Mouse (Mus musculus) gastrocnemius, postnatal 14 days (tissue): ENCODE results near the gene Kcnj4. TPM values are rescaled to one million over a fixed set of nuclear protein-coding genes. Genes with fewer than 3 reads are reported as not detected.

Experiments
- DNase-seq: peaks from one replicate; pipeline ENCODE4 v3.0.0; 2021; ENCODE audit warnings: mixed read lengths
- intact Hi-C: fragments of 180-260 bp; cut with DNase I; formaldehyde crosslinking; loops from one replicate; pipeline ENCODE4 v1.15.1; 2025; ENCODE audit warnings: low total_unique reads
- microRNA-seq, 2 experiments: library from miRNA; unstranded; fragments of <30 nt; microRNA quantifications; one replicate each; pipeline ENCODE4 v1.2.0; 2021
- total RNA-seq, 2 experiments: library from RNA; stranded (reverse); gene quantifications; 2 replicates each; pipeline ENCODE4 v1.2.3; 2021

Kcnj4 gene
- total RNA-seq, 2 experiments from 2014 or later, result 0.08 TPM; not detected in 1

DNA sequence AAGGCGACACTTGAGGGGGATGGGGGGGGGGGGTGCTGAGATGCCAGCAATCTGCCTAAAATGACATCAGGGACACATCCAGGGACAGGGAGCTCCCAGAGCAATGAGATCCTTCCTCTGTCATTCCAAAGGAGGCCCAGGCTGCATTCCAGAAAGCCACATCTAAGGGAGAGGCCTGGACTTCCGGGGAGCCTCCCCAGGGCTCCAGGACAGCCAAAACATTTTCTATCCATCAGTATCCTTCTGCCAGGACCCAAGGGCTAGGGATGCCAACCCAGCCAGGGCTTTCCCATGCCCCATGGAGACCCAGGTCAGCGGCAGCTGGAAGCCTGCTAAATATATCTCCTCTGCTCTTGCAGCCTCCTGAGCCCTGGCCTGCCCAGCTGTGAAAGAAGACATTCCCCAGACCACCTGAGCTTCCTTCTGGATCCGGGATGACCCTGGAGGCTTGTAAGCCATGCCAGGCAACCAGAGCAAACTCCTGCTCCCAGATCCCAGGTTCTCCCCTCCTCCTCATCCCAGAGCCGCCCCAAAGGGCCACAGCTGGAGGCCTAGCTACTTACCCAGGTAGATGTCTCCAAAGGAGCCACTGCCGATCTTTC is 66.7 kb downstream of the Kcnj4 start:
- intact Hi-C loops, result no loop called here
- DNase-seq, result no peak

DNA sequence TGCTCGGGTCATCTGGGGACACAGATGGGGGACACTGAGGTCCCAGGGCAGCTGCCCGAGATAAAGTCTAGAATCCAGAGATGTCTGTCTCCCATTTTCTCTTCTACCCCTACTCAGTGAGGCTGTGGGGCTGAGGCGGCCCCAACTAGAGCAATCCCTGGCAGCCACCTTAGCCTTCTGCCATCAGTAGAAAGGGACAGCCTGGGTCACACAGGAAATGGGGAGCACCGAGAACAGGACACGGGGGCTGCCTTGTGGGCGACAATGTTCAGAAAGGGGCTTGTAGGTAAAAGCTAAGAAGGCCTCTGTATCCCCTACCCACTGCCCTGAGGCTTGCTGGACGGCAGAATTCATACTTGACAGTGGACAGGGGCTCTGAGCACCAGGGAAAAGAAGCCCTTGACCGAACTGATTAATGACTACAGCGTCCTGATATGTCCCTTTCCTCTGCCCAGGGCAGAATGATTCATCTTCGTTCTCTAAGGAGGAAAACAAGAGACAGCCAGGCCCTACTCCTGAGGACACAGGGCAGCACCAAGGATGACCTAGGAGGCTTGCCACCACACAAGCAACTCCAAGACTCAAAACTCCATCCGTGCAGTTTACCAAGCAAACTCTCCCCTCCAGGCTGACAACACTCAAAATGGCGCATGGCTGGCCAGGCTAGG is 67.4 kb downstream of the Kcnj4 start:
- intact Hi-C loops, result no loop called here
- DNase-seq, result no peak

DNA sequence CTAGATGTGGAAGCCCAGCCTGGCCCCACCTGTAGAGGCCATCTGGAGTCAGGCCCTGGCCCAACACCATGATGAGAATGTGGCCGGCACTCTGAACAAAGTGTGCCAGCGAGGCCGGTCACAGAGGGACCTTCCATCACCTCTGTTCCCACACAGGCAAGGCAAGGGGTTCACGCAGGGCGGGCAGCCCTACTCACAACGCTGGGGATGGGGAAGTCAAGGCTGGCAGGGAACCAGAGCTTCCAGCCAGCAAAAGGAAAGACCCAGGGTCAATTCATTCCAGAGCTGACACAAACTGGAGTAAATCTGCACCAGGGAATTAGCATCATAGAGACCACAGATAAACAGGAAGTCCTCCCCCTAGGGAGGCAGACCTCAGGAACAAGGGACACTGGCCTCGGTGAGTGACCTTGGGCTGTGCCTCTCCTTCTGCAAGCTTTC is 68.5 kb downstream of the Kcnj4 start:
- intact Hi-C loops, result no loop called here

DNA sequence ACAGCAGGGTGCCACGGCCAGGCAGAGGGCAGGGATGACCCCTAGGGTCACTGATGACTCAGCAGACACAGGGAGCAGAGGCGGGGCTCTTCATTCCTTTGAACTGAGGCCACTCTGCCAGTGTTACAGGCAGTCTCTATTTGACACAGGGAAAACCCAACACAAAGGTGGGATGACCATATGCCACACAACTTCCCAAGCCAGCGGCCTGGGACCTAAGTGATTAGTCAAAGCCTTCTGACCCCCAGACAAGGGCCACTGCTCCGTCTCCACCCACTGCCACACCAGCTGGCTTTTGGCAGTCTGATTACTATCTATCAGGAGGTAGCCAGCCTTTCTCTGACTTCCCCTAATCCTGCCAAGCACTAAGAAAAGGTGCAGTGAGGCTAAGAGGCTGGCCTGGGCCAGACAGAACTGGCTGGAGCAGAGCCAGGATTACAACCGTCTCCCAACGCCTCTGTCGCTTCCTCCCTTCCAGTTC is 69.8 kb downstream of the Kcnj4 start:
- intact Hi-C loops, result no loop called here

More for the DNA sequence above, 68.5 kb downstream of the Kcnj4 start:
- DNase-seq, result peak; percentile 40

More for the DNA sequence above, 69.8 kb downstream of the Kcnj4 start:
- DNase-seq, result no peak

Small RNA genes lying within 50 kb of the gene (microRNA-seq; reads per million reads assigned to microRNA genes)
- gene Gm44302, result 0 reads per million in 2 experiments

Other genes with a start within 250 kb of the Kcnj4 start
- 1 to 10 TPM in 1 of 2 experiments, under 1 TPM in 1; 0.69 to 4.0 TPM for gene Baiap2l2, start 219.7 kb downstream of the Kcnj4 start, total RNA-seq
- gene Pla2g6, start 176.9 kb downstream of the Kcnj4 start, total RNA-seq, result 1 to 10 TPM; 9.0 to 9.8 TPM
- gene Maff, start 158.6 kb downstream of the Kcnj4 start, total RNA-seq, result 1 to 10 TPM; 1.4 to 2.7 TPM
- 10 to 100 TPM; 31.5 to 32.6 TPM for gene Tmem184b, start 101.7 kb downstream of the Kcnj4 start, total RNA-seq
- 10 to 100 TPM; 46.6 to 46.7 TPM for gene Csnk1e, start 49.7 kb downstream of the Kcnj4 start, total RNA-seq
- gene Kdelr3, start 11.2 kb upstream of the Kcnj4 start, total RNA-seq, result 10 to 100 TPM; 14.1 to 22.6 TPM
- 10 to 100 TPM; 75.8 to 77.4 TPM for gene Ddx17, start 41.5 kb upstream of the Kcnj4 start, total RNA-seq
- under 1 TPM in 1 of 2 experiments, not detected in 1; 0.20 TPM for gene Dmc1, start 99.9 kb upstream of the Kcnj4 start, total RNA-seq
- 1 to 10 TPM in 1 of 2 experiments, under 1 TPM in 1; 0.53 to 1.4 TPM for gene Fam227a, start 153.7 kb upstream of the Kcnj4 start, total RNA-seq
- gene Cby1, start 154.0 kb upstream of the Kcnj4 start, total RNA-seq, result 10 to 100 TPM; 17.2 to 18.0 TPM
- gene Tomm22, start 165.6 kb upstream of the Kcnj4 start, total RNA-seq, result 10 to 100 TPM; 78.3 to 80.4 TPM
- 10 to 100 TPM in 1 of 2 experiments, 1 to 10 TPM in 1; 9.8 to 11.1 TPM for gene Josd1, start 182.7 kb upstream of the Kcnj4 start, total RNA-seq
- gene Gtpbp1, start 185.6 kb upstream of the Kcnj4 start, total RNA-seq, result 10 to 100 TPM; 17.7 to 18.0 TPM
- 10 to 100 TPM; 62.3 to 81.4 TPM for gene Sun2, start 237.3 kb upstream of the Kcnj4 start, total RNA-seq